Mouse (Mus musculus) hindbrain, embryonic 14.5 days (tissue): ENCODE results near the gene Scd1. TPM values are rescaled to one million over a fixed set of nuclear protein-coding genes. Genes with fewer than 3 reads are reported as not detected.
A peak's percentile ranks its signal among the peaks of the same experiment; 100 is the strongest.
"Not testable (repeated sequence)": the region's sequence is repeated elsewhere in the genome, so short reads cannot be mapped to it uniquely, and the experiment has no call there.

Experiments used
- ATAC-seq: fragments of 200-750 bp; cut with Nextera tagmentation; 2 replicates; pipeline ENCODE4 v1.8.0; 2017; ENCODE audit warnings: moderate number of reproducible peaks, mild to moderate bottlenecking, moderate TSS enrichment, moderate library complexity; ENCODE audit not compliant: low FRiP score
- DNase-seq: peaks from one replicate; pipeline ENCODE4 v3.0.0-alpha.2; 2015; ENCODE audit warnings: low spot score
- H3K27ac ChIP-seq: fragments of 300-500 bp; sonication (generic); 2 replicates; pipeline ENCODE4 v1.5.1; 2014; ENCODE audit warnings: mild to moderate bottlenecking, moderate library complexity
- H3K27me3 ChIP-seq: fragments of 300-500 bp; sonication (generic); 2 replicates; pipeline ENCODE4 v1.6.1; 2014; ENCODE audit warnings: mild to moderate bottlenecking, low read length, mixed read lengths; ENCODE audit not compliant: control insufficient read depth, insufficient read depth
- H3K36me3 ChIP-seq: fragments of 300-500 bp; sonication (generic); replicated peaks from 2 replicates; pipeline ENCODE4 v1.6.1; 2014; ENCODE audit not compliant: control insufficient read depth, insufficient read depth
- H3K4me1 ChIP-seq: fragments of 300-500 bp; sonication (generic); replicated peaks from 2 replicates; pipeline ENCODE4 v1.6.1; 2014; ENCODE audit warnings: antibody characterized with exemption, low read length, mixed read lengths; ENCODE audit not compliant: control insufficient read depth, insufficient read depth
- H3K4me2 ChIP-seq: fragments of 300-500 bp; sonication (generic); replicated peaks from 2 replicates; pipeline ENCODE4 v1.6.1; 2014; ENCODE audit warnings: mild to moderate bottlenecking, moderate library complexity
- H3K4me3 ChIP-seq: fragments of 300-500 bp; sonication (generic); replicated peaks from 2 replicates; pipeline ENCODE4 v1.5.1; 2014; ENCODE audit warnings: mild to moderate bottlenecking, low read length
- H3K9ac ChIP-seq: fragments of 300-500 bp; sonication (generic); 2 replicates; pipeline ENCODE4 v1.6.1; 2014
- H3K9me3 ChIP-seq: fragments of 300-500 bp; sonication (generic); 2 replicates; pipeline ENCODE4 v1.6.1; 2016; ENCODE audit warnings: low read length; ENCODE audit not compliant: control insufficient read depth
- WGBS: fragments of 180-500 bp; shearing (Covaris S2); extraction: QIAGEN DNeasy Blood & Tissue Kit; methylation state at CpG from one replicate; pipeline ENCODE4 v1.1.7; 2014; 5-methylcytosine and 5-hydroxymethylcytosine counted together
- polyA plus RNA-seq: library from polyadenylated mRNA; unstranded; fragments of >200 nt; fragmentation: Nextera tagmentation; extraction: Ambion mirVana; gene quantifications from 2 replicates; pipeline ENCODE4 v1.2.1, GENCODE M21; 2014

The Scd1 gene
- polyA plus RNA-seq, 1 experiment from 2014 or later, result 8.4 TPM

GRCm38 (mm10) chr19:44379090-44379489 is 28.6 kb downstream of the Scd1 start:
- H3K4me2 ChIP-seq, result no peak overlapping the region
- no peak overlapping the region for H3K4me3 ChIP-seq
- H3K9me3 ChIP-seq, result no peaks in the 10 kb centered on the region
- H3K4me1 ChIP-seq, result no peaks in the 10 kb centered on the region
- H3K36me3 ChIP-seq, result no peaks in the 10 kb centered on the region
- H3K27me3 ChIP-seq, result no peaks in the 10 kb centered on the region
- no peak overlapping the region for H3K27ac ChIP-seq
- no peak for ATAC-seq
- no peak for DNase-seq
- H3K9ac ChIP-seq, result no peak overlapping the region

- Histone ChIP-seq H3K9me3 (no peaks in the 10 kb centered on the region), H3K27me3 (no peaks in the 10 kb centered on the region), H3K4me1 (no peaks in the 10 kb centered on the region), H3K9ac (no peak overlapping the region), H3K4me2 (no peak overlapping the region), H3K27ac (no peak overlapping the region), H3K36me3 (no peaks in the 10 kb centered on the region), H3K4me3 (no peak overlapping the region)
- ATAC-seq (no peak), DNase-seq (no peak)
- WGBS, result 59% methylated on average over 5 of the region's 5 CpGs
Observed at GRCm38 (mm10) chr19:44377629-44378375, 29.9 kb downstream of the Scd1 start.

DNA sequence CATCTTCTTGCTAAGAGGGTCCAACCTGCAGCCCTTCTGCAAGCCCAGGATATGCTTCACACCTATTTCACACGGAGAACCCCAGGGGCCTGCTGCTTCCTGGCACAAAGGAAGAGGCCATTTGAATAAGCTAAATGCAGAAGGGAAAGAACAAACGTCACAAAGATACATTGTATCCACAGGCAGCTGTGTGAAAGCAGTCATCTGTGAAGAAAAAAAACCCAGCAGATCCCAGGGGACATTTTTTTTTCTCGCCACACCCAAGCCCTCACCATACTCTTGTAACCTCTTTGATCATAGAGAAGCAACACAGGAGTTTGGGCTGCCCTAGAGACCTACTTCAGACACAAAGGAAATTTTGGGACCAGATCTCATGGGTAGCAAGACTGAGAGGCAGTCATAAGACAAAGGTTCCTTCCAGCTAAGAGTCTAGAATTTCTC is 31.1 kb downstream of the Scd1 start:
- Histone ChIP-seq H3K4me3 (no peak overlapping the region), H3K27ac (no peak overlapping the region), H3K36me3 (no peaks in the 10 kb centered on the region), H3K9ac (no peak overlapping the region), H3K4me1 (no peaks in the 10 kb centered on the region), H3K27me3 (no peaks in the 10 kb centered on the region), H3K9me3 (no peaks in the 10 kb centered on the region), H3K4me2 (no peak overlapping the region)
- WGBS, result 18% methylated on average over 3 of the region's 3 CpGs
- ATAC-seq, result no peak
- DNase-seq, result no peak

DNA sequence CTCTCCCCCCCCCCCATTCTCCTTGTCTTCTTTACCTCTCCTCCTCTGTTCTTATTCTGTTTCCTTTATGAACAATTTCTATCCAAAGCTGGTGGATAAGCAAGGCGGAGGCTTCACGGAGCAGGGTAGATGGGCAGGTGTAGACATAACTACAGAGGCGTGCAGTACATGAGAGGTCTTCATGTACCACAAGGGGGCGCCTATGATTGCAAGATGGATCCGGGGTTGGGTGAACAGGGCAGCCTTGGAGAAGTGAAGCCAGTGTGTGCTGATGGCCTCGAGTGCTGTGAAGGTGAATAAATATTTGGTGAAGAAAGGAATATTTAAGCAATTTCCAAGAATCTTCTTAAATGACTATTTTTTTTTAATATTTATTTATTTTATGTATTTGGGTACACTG is 34.7 kb downstream of the Scd1 start:
- ATAC-seq (no peak), DNase-seq (peak; percentile 66)
- no peaks in the 10 kb centered on the region for H3K27me3 ChIP-seq
- H3K9ac ChIP-seq, result no peak overlapping the region
- H3K36me3 ChIP-seq, result no peaks in the 10 kb centered on the region
- no peak overlapping the region for H3K27ac ChIP-seq
- no peak overlapping the region for H3K4me3 ChIP-seq
- H3K9me3 ChIP-seq, result no peaks in the 10 kb centered on the region
- H3K4me2 ChIP-seq, result no peak overlapping the region
- 20% methylated on average over 6 of the region's 6 CpGs for WGBS
- H3K4me1 ChIP-seq, result no peaks in the 10 kb centered on the region

DNA sequence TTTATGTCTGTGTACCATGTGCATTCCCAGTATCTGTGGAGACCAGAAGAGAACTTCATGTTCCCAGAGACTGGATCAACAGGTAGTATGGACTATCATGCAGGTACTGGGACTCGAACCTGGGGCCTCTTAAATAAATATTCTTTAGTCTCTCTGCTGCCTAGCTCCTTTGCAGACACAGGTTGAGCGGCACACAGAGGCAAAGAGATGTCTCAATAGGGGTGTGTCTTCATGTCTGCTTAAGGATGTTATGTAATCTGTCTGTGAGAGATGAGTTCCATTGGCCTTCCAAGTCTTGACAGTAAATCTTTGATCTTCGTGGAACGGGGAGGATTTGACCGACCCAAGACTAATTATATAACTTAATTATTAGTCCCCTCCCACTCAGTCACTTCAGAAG is 37.4 kb downstream of the Scd1 start:
- no peak overlapping the region for H3K4me2 ChIP-seq
- DNase-seq (no peak), ATAC-seq (no peak)
- H3K4me1 ChIP-seq, result no peaks in the 10 kb centered on the region
- no peaks in the 10 kb centered on the region for H3K36me3 ChIP-seq
- no peaks in the 10 kb centered on the region for H3K9me3 ChIP-seq
- H3K27me3 ChIP-seq, result no peaks in the 10 kb centered on the region
- no peak overlapping the region for H3K4me3 ChIP-seq
- no peak overlapping the region for H3K27ac ChIP-seq
- 81% methylated on average over 5 of the region's 5 CpGs for WGBS
- H3K9ac ChIP-seq, result no peak overlapping the region

GRCm38 (mm10) chr19:44369371-44369770 is 38.3 kb downstream of the Scd1 start:
- no peak for ATAC-seq
- Histone ChIP-seq H3K9me3 (no peaks in the 10 kb centered on the region), H3K27ac (no peak overlapping the region), H3K27me3 (no peaks in the 10 kb centered on the region), H3K4me1 (no peaks in the 10 kb centered on the region), H3K36me3 (no peaks in the 10 kb centered on the region), H3K4me3 (no peak overlapping the region), H3K9ac (no peak overlapping the region), H3K4me2 (no peak overlapping the region)
- 74% methylated on average over 8 of the region's 8 CpGs for WGBS
- DNase-seq, result no peak

- WGBS, result 49% methylated on average over 10 of the region's 10 CpGs
- H3K4me2 ChIP-seq, H3K4me3 ChIP-seq, H3K27me3 ChIP-seq, H3K36me3 ChIP-seq, H3K4me1 ChIP-seq, DNase-seq, H3K9me3 ChIP-seq, H3K27ac ChIP-seq, ATAC-seq, H3K9ac ChIP-seq: not testable (repeated sequence)
Observed at GRCm38 (mm10) chr19:44367076-44367475, 40.6 kb downstream of the Scd1 start.

DNA sequence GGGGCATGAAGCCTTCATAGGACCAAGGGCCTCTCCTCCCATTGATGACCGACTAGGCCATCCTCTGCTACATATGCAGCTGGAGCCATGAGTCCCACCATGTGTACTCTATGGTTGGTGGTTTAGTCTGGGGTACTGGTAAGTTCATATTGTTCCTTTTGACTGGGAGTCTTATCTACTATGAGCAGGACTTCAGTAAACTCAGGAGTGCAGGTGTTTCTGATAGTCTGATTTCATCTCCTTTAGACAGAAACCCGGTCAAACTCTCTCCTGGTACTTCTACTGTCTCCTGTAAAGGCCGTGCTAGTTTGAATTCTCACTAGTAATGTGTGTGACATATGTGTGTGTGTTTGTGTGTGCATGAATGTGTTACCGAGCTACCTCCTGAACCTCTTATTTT is 41.9 kb downstream of the Scd1 start:
- Histone ChIP-seq H3K9ac (no peak overlapping the region), H3K4me3 (no peak overlapping the region), H3K36me3 (no peaks in the 10 kb centered on the region), H3K27ac (no peak overlapping the region), H3K4me2 (no peak overlapping the region), H3K9me3 (no peaks in the 10 kb centered on the region), H3K27me3 (no peaks in the 10 kb centered on the region), H3K4me1 (no peaks in the 10 kb centered on the region)
- WGBS, result 89% methylated on average over 4 of the region's 4 CpGs
- DNase-seq (no peak), ATAC-seq (no peak)

DNA sequence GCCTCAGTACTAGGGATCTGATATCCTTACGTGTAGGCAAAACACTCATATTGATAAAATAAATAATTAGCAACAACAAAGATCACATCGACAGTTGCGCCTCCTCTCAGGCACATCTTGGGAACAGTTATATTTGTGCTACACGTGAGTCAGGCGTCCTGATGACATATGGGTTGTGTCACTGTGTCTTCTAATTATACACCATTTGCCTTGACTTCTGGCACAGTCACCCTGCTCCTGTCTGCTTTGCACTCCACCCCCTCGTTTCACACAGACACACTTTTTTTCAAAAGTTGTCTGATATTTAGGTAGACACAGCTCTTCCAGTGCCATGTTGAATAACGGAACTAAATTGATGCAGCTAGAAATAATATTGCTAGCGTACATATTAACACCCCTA is 43.6 kb downstream of the Scd1 start:
- no peak overlapping the region for H3K4me3 ChIP-seq
- no peaks in the 10 kb centered on the region for H3K9me3 ChIP-seq
- no peak for DNase-seq
- H3K27me3 ChIP-seq, result no peaks in the 10 kb centered on the region
- no peaks in the 10 kb centered on the region for H3K4me1 ChIP-seq
- H3K27ac ChIP-seq, result no peak overlapping the region
- no peak overlapping the region for H3K9ac ChIP-seq
- ATAC-seq, result no peak
- no peaks in the 10 kb centered on the region for H3K36me3 ChIP-seq
- H3K4me2 ChIP-seq, result no peak overlapping the region
- WGBS, result 85% methylated on average over 8 of the region's 8 CpGs

DNA sequence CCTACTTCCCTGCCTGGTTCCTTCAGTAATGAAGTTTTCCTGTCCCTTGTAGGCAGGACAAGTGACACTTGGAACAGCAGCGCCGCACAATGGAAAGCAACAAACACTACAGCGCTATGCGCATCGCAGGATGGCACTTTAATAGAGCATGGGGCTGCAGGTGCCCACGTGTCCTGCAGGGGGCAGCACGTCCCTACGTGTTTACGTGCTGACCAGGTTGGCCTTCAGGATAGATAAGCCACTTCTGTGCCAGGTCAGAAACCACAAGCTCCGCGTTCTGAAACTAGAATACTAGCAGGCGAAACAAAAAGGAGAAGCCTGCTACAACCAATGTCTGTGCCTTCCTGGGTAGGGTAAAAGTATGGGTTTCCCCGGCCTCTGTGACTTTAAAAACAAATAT is 44.1 kb downstream of the Scd1 start:
- H3K4me3 ChIP-seq, result no peak overlapping the region
- H3K4me2 ChIP-seq, result no peak overlapping the region
- no peaks in the 10 kb centered on the region for H3K27me3 ChIP-seq
- no peaks in the 10 kb centered on the region for H3K4me1 ChIP-seq
- 28% methylated on average over 13 of the region's 13 CpGs for WGBS
- no peaks in the 10 kb centered on the region for H3K36me3 ChIP-seq
- no peak overlapping the region for H3K9ac ChIP-seq
- no peaks in the 10 kb centered on the region for H3K9me3 ChIP-seq
- DNase-seq (peak; percentile 71), ATAC-seq (no peak)
- H3K27ac ChIP-seq, result no peak overlapping the region
